Mouse (Mus musculus) retina, embryonic 14.5 days (tissue): ENCODE results near the gene Sema7a.

Experiments
- DNase-seq: peaks from one replicate; pipeline ENCODE4 v3.0.0-alpha.2; 2015; ENCODE audit warnings: low spot score

The Sema7a gene

GRCm38 (mm10) chr9:57939431-57940348 lies at the start of gene Sema7a:
Gene Sema7a, plus strand, starts transcription at chr9:57940112.
- DNase-seq = peak; percentile 81

- DNase-seq = no peak
Measured at GRCm38 (mm10) chr9:57900478-57900877, 39.4 kb upstream of the Sema7a start.

- peak; percentile 26 for DNase-seq
Measured at GRCm38 (mm10) chr9:57901197-57901596, 38.7 kb upstream of the Sema7a start.

- DNase-seq = peak; percentile 54
Measured at GRCm38 (mm10) chr9:57901601-57902000, 38.3 kb upstream of the Sema7a start.

- DNase-seq = peak; percentile 15
Measured at GRCm38 (mm10) chr9:57902132-57902531, 37.8 kb upstream of the Sema7a start.

- no peak for DNase-seq
Measured at GRCm38 (mm10) chr9:57903589-57904249, 36.2 kb upstream of the Sema7a start.

GRCm38 (mm10) chr9:57904250-57904644 lies 35.7 kb upstream of the Sema7a start:
- DNase-seq = no peak

GRCm38 (mm10) chr9:57907206-57907605 lies 32.7 kb upstream of the Sema7a start:
- no peak for DNase-seq

- DNase-seq = peak; percentile 94
Measured at GRCm38 (mm10) chr9:57910254-57911160, 29.4 kb upstream of the Sema7a start, which contains the start of gene Ubl7. Gene Ubl7, plus strand, starts transcription at chr9:57910979.

- no peak for DNase-seq
Measured at GRCm38 (mm10) chr9:57912571-57912970, 27.3 kb upstream of the Sema7a start.

- no peak for DNase-seq
Measured at GRCm38 (mm10) chr9:57921491-57922060, 18.3 kb upstream of the Sema7a start.

GRCm38 (mm10) chr9:57922381-57922780 lies 17.5 kb upstream of the Sema7a start:
- no peak for DNase-seq

GRCm38 (mm10) chr9:57923046-57923445 lies 16.9 kb upstream of the Sema7a start:
- no peak for DNase-seq

- no peak for DNase-seq
Measured at GRCm38 (mm10) chr9:57931166-57931767, 8.6 kb upstream of the Sema7a start.

- DNase-seq = no peak
Measured at GRCm38 (mm10) chr9:57932253-57932652, 7.7 kb upstream of the Sema7a start.

GRCm38 (mm10) chr9:57932831-57933602 lies 6.9 kb upstream of the Sema7a start:
- DNase-seq = no peak

- peak; percentile 89 for DNase-seq
Measured at GRCm38 (mm10) chr9:57935683-57936437, 4.1 kb upstream of the Sema7a start.

- DNase-seq = no peak
Measured at GRCm38 (mm10) chr9:57937171-57937570, 2.7 kb upstream of the Sema7a start.

- no peak for DNase-seq
Measured at GRCm38 (mm10) chr9:57937651-57938050, 2.3 kb upstream of the Sema7a start.
